Mouse (Mus musculus): ENCODE results near the gene Ttn.

DNA sequence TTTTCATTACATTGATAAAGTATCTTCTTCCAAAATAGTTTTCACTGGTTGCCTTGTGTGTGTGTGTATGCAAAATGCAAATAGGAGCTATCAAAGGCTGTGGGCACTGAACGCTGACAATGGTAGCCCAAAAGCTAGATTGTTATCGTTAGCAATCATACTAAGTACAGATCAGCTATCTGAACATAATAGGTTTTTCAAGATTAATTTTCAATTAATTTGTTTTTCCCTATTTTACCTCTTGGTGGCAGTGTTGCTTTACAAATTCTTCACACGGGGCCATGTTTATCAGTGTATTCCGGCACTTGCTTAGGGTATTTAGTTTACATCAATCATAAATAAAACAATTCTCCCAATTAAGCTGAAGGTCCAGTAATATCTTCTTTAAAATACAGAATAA is 11.7 kb downstream of the Ttn start:
- TF ChIP-seq POLR2A (IDR thresholded peaks at IDR 0.05; ENCODE audit: extremely low read depth, insufficient read depth, low read length) = no peak
- no peak for TF ChIP-seq CTCF (IDR thresholded peaks at IDR 0.05; ENCODE audit: extremely low read depth, insufficient read depth, low read length)

All from cortical plate, adult 2 months (tissue).